Mouse (Mus musculus): ENCODE measurements around the gene Stk35.

DNA sequence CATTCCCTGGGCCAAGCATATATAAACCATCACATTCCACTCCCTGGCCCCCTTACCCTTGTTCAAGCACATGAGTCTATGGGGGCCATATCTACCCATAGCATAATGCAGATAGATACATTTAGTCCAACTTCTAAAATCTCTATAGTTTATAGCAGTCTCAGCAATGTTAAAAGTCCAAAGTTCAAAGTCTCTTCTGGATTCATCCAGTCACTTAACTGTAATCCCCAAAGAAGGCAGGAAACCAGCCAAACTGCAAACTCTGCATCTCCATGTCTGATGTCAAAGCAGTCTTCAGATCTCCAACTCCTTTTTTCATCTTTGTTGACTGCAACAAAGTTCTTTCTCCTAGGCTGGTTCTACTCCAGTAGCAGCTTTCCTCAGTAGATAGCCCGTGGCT is 38.0 kb downstream of the Stk35 start:
- TF ChIP-seq CTCF (IDR thresholded peaks at IDR 0.05; ENCODE audit: insufficient read depth, low read length) (no peak), POLR2A (IDR thresholded peaks at IDR 0.05; ENCODE audit: borderline replicate concordance, extremely low read depth, low read depth, low read length) (no peak)

All from lung, adult 2 months (tissue).